Comparison of ENCODE assay signal across 12 mouse cellular contexts in genomic region chr4:117405999-117406398, GRCm38 (mm10).
DNase-seq lines count a peak whose midpoint lies in the region; ATAC-seq lines count a peak whose summit lies in the region.
"Had no signal": no experiment of that assay in that cellular context is flagged by ENCODE, and none has a peak within 500 bp of the region (broad histone marks: within the 10 kb centered on the region; RNA-seq: fewer than 3 reads in every experiment).

No protein-coding gene starts in this region.

- H3K9me3 ChIP-seq in heart, embryonic 11.5 days (replicated peaks; ENCODE audit: control insufficient read depth, low read length), result no peaks in the 10 kb centered on the region
- H3K9me3 ChIP-seq: hindbrain, embryonic 15.5 days; liver, embryonic 15.5 days had no signal

- H3K27me3 ChIP-seq in heart, embryonic 11.5 days (ENCODE audit: control insufficient read depth, insufficient read depth, low read length), result no peaks in the 10 kb centered on the region; the same call in 1 of the 2 replicates
- H3K27me3 ChIP-seq: liver, embryonic 15.5 days had no signal

- ATAC-seq in heart, embryonic 11.5 days (replicated peaks; ENCODE audit: insufficient number of reproducible peaks, low FRiP score, low TSS enrichment), result no peak
- ATAC-seq in monocyte, adult 5-6 weeks (replicated peaks; ENCODE audit: insufficient number of reproducible peaks, low FRiP score, low TSS enrichment, poor library complexity, severe bottlenecking), result no peak

- no peak for DNase-seq in heart, adult 8-10 months (ENCODE audit: low spot score)
- DNase-seq in brain, adult 2 months (ENCODE audit: low read depth, low spot score), result peak; percentile 59
- peak; percentile 49 to 50 for DNase-seq in cerebellum, postnatal 36 days
- peak; percentile 12 to 15 for DNase-seq in heart, postnatal 10 days
- no peak for DNase-seq in urinary bladder, postnatal 25 days (ENCODE audit: low spot score)
- DNase-seq in kidney, adult 11 months, result no peak
- DNase-seq: thymus, adult 18-20 months had no signal

- peaks cover 22% of the 10 kb centered on the region for H3K4me1 ChIP-seq in heart, embryonic 11.5 days (ENCODE audit: control insufficient read depth, insufficient read depth, low read length)
- H3K4me1 ChIP-seq: liver, embryonic 15.5 days had no signal

- WGBS in heart, embryonic 11.5 days (ENCODE audit: insufficient replicate concordance), result 19% methylated on average over 9 of the region's 9 CpGs

- H3K27ac ChIP-seq in heart, embryonic 11.5 days (ENCODE audit: low read depth, low read length), result no peak overlapping the region
- H3K27ac ChIP-seq: hindbrain, embryonic 15.5 days; liver, embryonic 15.5 days had no signal

- 0 out of 2 replicates have a peak overlapping the region, but pooled peaks have one; percentile 10 for H3K4me2 ChIP-seq in heart, embryonic 11.5 days
- H3K4me2 ChIP-seq: hindbrain, embryonic 15.5 days; liver, embryonic 15.5 days had no signal

- no peak overlapping the region for H3K4me3 ChIP-seq in heart, embryonic 11.5 days (ENCODE audit: low read depth, low read length)
- H3K4me3 ChIP-seq: erythroblast, embryonic 14.5 days; hindbrain, embryonic 15.5 days; liver, embryonic 15.5 days had no signal

- intact Hi-C loops in heart, postnatal 10 days (cut with DNase I), result no loop called here

- no peaks in the 10 kb centered on the region for H3K36me3 ChIP-seq in heart, embryonic 11.5 days (ENCODE audit: control insufficient read depth, insufficient read depth, low read length)
- H3K36me3 ChIP-seq: hindbrain, embryonic 15.5 days; liver, embryonic 15.5 days had no signal

- H3K9ac ChIP-seq in heart, embryonic 11.5 days (ENCODE audit: low read depth, low read length), result no peak overlapping the region
- H3K9ac ChIP-seq: hindbrain, embryonic 15.5 days; liver, embryonic 15.5 days had no signal

Comparison
In these comparisons a context has a peak if more than half of its experiments do, and no peak if none do; other contexts are left out.
1. DNase-seq: peak in brain, adult 2 months (single experiment), cerebellum, postnatal 36 days (2 of 2) and heart, postnatal 10 days (2 of 2); none in heart, adult 8-10 months (single experiment), urinary bladder, postnatal 25 days (single experiment) and kidney, adult 11 months (single experiment).